Mouse (Mus musculus) urinary bladder, postnatal 14 days (tissue): ENCODE results near the gene Lgmn.

Experiments used
- DNase-seq: peaks from one replicate; pipeline ENCODE4 v3.0.0; 2021; ENCODE audit warnings: low spot score

Lgmn gene

GRCm38 (mm10) chr12:102432238-102432637 lies 7.4 kb downstream of the Lgmn start:
- no peak for DNase-seq

GRCm38 (mm10) chr12:102430228-102430627 lies 9.4 kb downstream of the Lgmn start:
- DNase-seq: no peak

GRCm38 (mm10) chr12:102429656-102430055 lies 10.0 kb downstream of the Lgmn start:
- no peak for DNase-seq

GRCm38 (mm10) chr12:102426285-102426684 lies 13.3 kb downstream of the Lgmn start:
- DNase-seq: no peak

- no peak for DNase-seq
Measured at GRCm38 (mm10) chr12:102425048-102425578, 14.5 kb downstream of the Lgmn start.

GRCm38 (mm10) chr12:102424456-102424855 lies 15.2 kb downstream of the Lgmn start:
- DNase-seq: no peak

- no peak for DNase-seq
Measured at GRCm38 (mm10) chr12:102423625-102424024, 16.0 kb downstream of the Lgmn start.

GRCm38 (mm10) chr12:102422623-102423320 lies 16.8 kb downstream of the Lgmn start:
- DNase-seq: no peak

- DNase-seq: peak; percentile 56
Measured at GRCm38 (mm10) chr12:102422065-102422464, 17.5 kb downstream of the Lgmn start.

GRCm38 (mm10) chr12:102420168-102420890 lies 19.3 kb downstream of the Lgmn start:
- no peak for DNase-seq

- DNase-seq: no peak
Measured at GRCm38 (mm10) chr12:102419544-102419943, 20.1 kb downstream of the Lgmn start.

- no peak for DNase-seq
Measured at GRCm38 (mm10) chr12:102417701-102418100, 21.9 kb downstream of the Lgmn start.

GRCm38 (mm10) chr12:102416955-102417510 lies 22.6 kb downstream of the Lgmn start:
- DNase-seq: no peak

- DNase-seq: no peak
Measured at GRCm38 (mm10) chr12:102416391-102416837, 23.2 kb downstream of the Lgmn start.

GRCm38 (mm10) chr12:102414686-102415085 lies 24.9 kb downstream of the Lgmn start:
- DNase-seq: no peak

GRCm38 (mm10) chr12:102413171-102413570 lies 26.4 kb downstream of the Lgmn start:
- DNase-seq: no peak

- no peak for DNase-seq
Measured at GRCm38 (mm10) chr12:102398588-102398987, 41.0 kb downstream of the Lgmn start.

GRCm38 (mm10) chr12:102395998-102396991 lies 43.3 kb downstream of the Lgmn start:
- no peak for DNase-seq

- no peak for DNase-seq
Measured at GRCm38 (mm10) chr12:102395537-102395936, 44.1 kb downstream of the Lgmn start.

GRCm38 (mm10) chr12:102394496-102394895 lies 45.1 kb downstream of the Lgmn start:
- DNase-seq: no peak

- peak; percentile 33 for DNase-seq
Measured at GRCm38 (mm10) chr12:102391982-102392381, 47.6 kb downstream of the Lgmn start.

GRCm38 (mm10) chr12:102391109-102391508 lies 48.5 kb downstream of the Lgmn start:
- DNase-seq: no peak
